Mouse (Mus musculus): ENCODE results near the gene Gm10647.

DNA sequence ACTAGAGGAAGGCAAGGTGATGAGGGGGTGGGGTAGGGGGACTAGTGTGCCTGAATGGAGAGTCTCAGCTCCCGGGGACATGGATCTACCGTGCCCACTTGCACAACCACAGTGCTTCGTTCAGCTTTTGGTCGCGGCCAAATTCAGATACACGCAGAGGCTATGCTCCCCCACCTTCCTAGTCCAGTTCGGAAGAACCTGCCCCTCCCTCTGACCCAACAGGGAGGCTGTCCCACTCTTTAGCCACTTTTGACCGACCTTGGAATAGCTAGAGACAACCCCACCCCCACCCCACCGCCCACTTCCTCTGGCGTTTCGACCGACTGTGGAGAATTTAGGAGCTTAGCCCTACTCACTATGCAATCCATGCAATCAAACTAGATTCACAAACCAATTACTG lies 5.1 kb downstream of the Gm10647 start:
- TF ChIP-seq POLR2A (IDR thresholded peaks at IDR 0.05; ENCODE audit: borderline replicate concordance, insufficient read depth, low read length) (no peak), CTCF (IDR thresholded peaks at IDR 0.05; ENCODE audit: borderline replicate concordance, insufficient read depth, low read depth, low read length) (no peak)
